In genomic region chr7:116485062-116485601, GRCm38 (mm10) we compare ENCODE assay signal across 13 mouse cellular contexts.
"Had no signal": no experiment of that assay in that cellular context is flagged by ENCODE, and none has a peak within 500 bp of the region (broad histone marks: within the 10 kb centered on the region; RNA-seq: fewer than 3 reads in every experiment).

No protein-coding gene starts in this region.

- ATAC-seq: midbrain, embryonic 13.5 days; midbrain, embryonic 15.5 days had no signal

- H3K4me1 ChIP-seq: midbrain, embryonic 13.5 days; midbrain, embryonic 15.5 days; neural tube, embryonic 12.5 days; stomach, embryonic 15.5 days had no signal

- DNase-seq: lung, postnatal 14 days; right cerebral cortex, postnatal 14 days; thymus, adult 2 months; thymus, postnatal 25 days; thymus, postnatal 4 days had no signal

- H3K36me3 ChIP-seq: midbrain, embryonic 13.5 days; midbrain, embryonic 15.5 days; neural tube, embryonic 12.5 days; stomach, embryonic 15.5 days had no signal

- H3K27me3 ChIP-seq: midbrain, embryonic 13.5 days; midbrain, embryonic 15.5 days; neural tube, embryonic 12.5 days; stomach, embryonic 15.5 days had no signal

- H3K4me3 ChIP-seq: midbrain, embryonic 13.5 days; midbrain, embryonic 15.5 days; neural tube, embryonic 12.5 days; stomach, embryonic 15.5 days had no signal

- H3K27ac ChIP-seq: liver, embryonic 14.5 days; macrophage; midbrain, embryonic 13.5 days; midbrain, embryonic 15.5 days; neural tube, embryonic 12.5 days; stomach, embryonic 15.5 days; stomach, postnatal 0 days had no signal

- H3K4me2 ChIP-seq: midbrain, embryonic 11.5 days; midbrain, embryonic 13.5 days; midbrain, embryonic 15.5 days; neural tube, embryonic 12.5 days; stomach, embryonic 15.5 days had no signal

- H3K9me3 ChIP-seq: midbrain, embryonic 13.5 days; midbrain, embryonic 15.5 days; neural tube, embryonic 12.5 days; stomach, embryonic 15.5 days had no signal

- H3K9ac ChIP-seq: liver, embryonic 14.5 days; midbrain, embryonic 13.5 days; midbrain, embryonic 15.5 days; neural tube, embryonic 12.5 days; stomach, embryonic 15.5 days had no signal
